Mouse (Mus musculus) lung, postnatal 0 days (tissue): ENCODE measurements at regions not wholly inside any gene's neighbourhood (a gene's known extent, or its start where the extent isn't known, plus 50 kb on each side); places are given as distances from the start of the nearest gene placed in this dataset.

Experiments used
- ATAC-seq: fragments of 200-750 bp; cut with Nextera tagmentation; 2 replicates; pipeline ENCODE4 v1.8.0; 2017; ENCODE audit warnings: moderate library complexity
- DNase-seq: peaks from one replicate; pipeline ENCODE4 v3.0.0-alpha.2; 2016; ENCODE audit warnings: low spot score
- H3K27ac ChIP-seq: fragments of 300-500 bp; sonication (generic); 2 replicates; pipeline ENCODE4 v1.5.1; 2014; ENCODE audit warnings: antibody characterized with exemption, mild to moderate bottlenecking, low read length, mixed read lengths
- H3K27me3 ChIP-seq: fragments of 300-500 bp; sonication (generic); replicated peaks from 2 replicates; pipeline ENCODE4 v1.6.1; 2014; ENCODE audit warnings: low read length, mixed read lengths; ENCODE audit not compliant: insufficient read depth
- H3K36me3 ChIP-seq: fragments of 300-500 bp; sonication (generic); 2 replicates; pipeline ENCODE4 v1.6.1; 2014; ENCODE audit warnings: low read length, mixed read lengths; ENCODE audit not compliant: insufficient read depth
- H3K4me1 ChIP-seq: fragments of 300-500 bp; sonication (generic); 2 replicates; pipeline ENCODE4 v1.6.1; 2014; ENCODE audit warnings: antibody characterized with exemption, low read depth, low read length, mixed read lengths; ENCODE audit not compliant: insufficient read depth
- H3K4me2 ChIP-seq: fragments of 300-500 bp; sonication (generic); replicated peaks from 2 replicates; pipeline ENCODE4 v1.6.1; 2014; ENCODE audit warnings: low read depth, mild to moderate bottlenecking, low read length, moderate library complexity, mixed read lengths
- H3K4me3 ChIP-seq: fragments of 300-500 bp; sonication (generic); 2 replicates; pipeline ENCODE4 v1.5.1; 2014; ENCODE audit warnings: low read depth, low read length
- H3K9ac ChIP-seq: fragments of 300-500 bp; sonication (generic); replicated peaks from 2 replicates; pipeline ENCODE4 v1.6.1; 2014; ENCODE audit warnings: low read depth, mild to moderate bottlenecking
- H3K9me3 ChIP-seq: fragments of 300-500 bp; sonication (generic); 2 replicates; pipeline ENCODE4 v1.6.1; 2016; ENCODE audit warnings: low read length, mixed read lengths
- CTCF ChIP-seq: IDR thresholded peaks from 2 replicates; pipeline ENCODE4 v1.5.1; 2016; ENCODE audit warnings: antibody characterized with exemption, mild to moderate bottlenecking
- EP300 ChIP-seq: IDR thresholded peaks from 2 replicates; pipeline ENCODE4 v1.6.1; 2016; ENCODE audit warnings: antibody characterized with exemption, mild to moderate bottlenecking, control low read depth
- WGBS: fragments of 180-500 bp; shearing (Covaris S2); extraction: QIAGEN DNeasy Blood & Tissue Kit; methylation state at CpG from one replicate; pipeline ENCODE4 v1.1.7; 2014; 5-methylcytosine and 5-hydroxymethylcytosine counted together

GRCm38 (mm10) chr15:63442146-63442780 lies 402.7 kb downstream of the Gsdmc2 start:
- H3K9me3 ChIP-seq, result no peaks in the 10 kb centered on the region
- H3K36me3 ChIP-seq, result no peaks in the 10 kb centered on the region
- ATAC-seq, result no peak
- no peak overlapping the region for H3K27ac ChIP-seq
- no peak for TF ChIP-seq CTCF
- TF ChIP-seq EP300, result no peak
- H3K4me3 ChIP-seq, result no peak overlapping the region
- H3K27me3 ChIP-seq, result no peaks in the 10 kb centered on the region
- H3K4me1 ChIP-seq, result no peaks in the 10 kb centered on the region
- H3K4me2 ChIP-seq, result no peak overlapping the region
- DNase-seq, result no peak
- WGBS, result 63% methylated on average over 6 of the region's 6 CpGs
- H3K9ac ChIP-seq, result no peak overlapping the region

- Histone ChIP-seq H3K9me3 (no peaks in the 10 kb centered on the region), H3K27ac (no peak overlapping the region), H3K4me2 (no peak overlapping the region), H3K36me3 (no peaks in the 10 kb centered on the region), H3K27me3 (no peaks in the 10 kb centered on the region), H3K4me3 (no peak overlapping the region), H3K9ac (no peak overlapping the region), H3K4me1 (no peaks in the 10 kb centered on the region)
- 57% methylated on average over 4 of the region's 4 CpGs for WGBS
- ATAC-seq (no peak), DNase-seq (no peak)
- TF ChIP-seq EP300, result no peak
- TF ChIP-seq CTCF, result no peak
Measured at GRCm38 (mm10) chr15:63412649-63413048, 432.3 kb downstream of the Gsdmc2 start.

DNA sequence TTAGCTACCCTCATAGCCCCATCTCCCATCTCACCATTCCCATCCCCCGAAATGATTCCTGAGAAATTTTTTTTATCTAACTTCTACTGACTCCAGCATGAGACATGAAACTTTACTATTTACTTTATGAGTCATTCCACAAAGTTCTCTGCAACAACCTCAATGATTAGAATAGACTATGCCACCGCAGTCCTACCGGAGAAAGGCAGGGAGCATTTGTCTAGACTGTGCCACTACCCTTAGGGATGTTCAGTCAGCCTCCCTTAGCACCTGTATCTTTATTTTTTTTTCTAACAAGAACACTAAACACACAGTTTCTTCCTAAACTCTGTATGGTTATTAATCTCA lies 433.2 kb downstream of the Gsdmc2 start:
- H3K36me3 ChIP-seq, result no peaks in the 10 kb centered on the region
- H3K27ac ChIP-seq, result no peak overlapping the region
- DNase-seq, result peak; percentile 14
- H3K4me1 ChIP-seq, result no peaks in the 10 kb centered on the region
- no peak for ATAC-seq
- no peak overlapping the region for H3K4me3 ChIP-seq
- no peak overlapping the region for H3K4me2 ChIP-seq
- WGBS, result 63% methylated on average over 3 of the region's 3 CpGs
- no peaks in the 10 kb centered on the region for H3K9me3 ChIP-seq
- no peaks in the 10 kb centered on the region for H3K27me3 ChIP-seq
- H3K9ac ChIP-seq, result no peak overlapping the region
- TF ChIP-seq CTCF, result no peak
- TF ChIP-seq EP300, result no peak

GRCm38 (mm10) chr15:63410994-63411770 lies 433.8 kb downstream of the Gsdmc2 start:
- no peak overlapping the region for H3K4me3 ChIP-seq
- no peak for ATAC-seq
- no peaks in the 10 kb centered on the region for H3K27me3 ChIP-seq
- TF ChIP-seq EP300 (no peak), CTCF (no peak)
- no peaks in the 10 kb centered on the region for H3K9me3 ChIP-seq
- no peaks in the 10 kb centered on the region for H3K4me1 ChIP-seq
- peak; percentile 6 for DNase-seq
- no peak overlapping the region for H3K9ac ChIP-seq
- no peaks in the 10 kb centered on the region for H3K36me3 ChIP-seq
- no peak overlapping the region for H3K4me2 ChIP-seq
- H3K27ac ChIP-seq, result no peak overlapping the region
- WGBS, result 60% methylated on average over 11 of the region's 11 CpGs

GRCm38 (mm10) chr15:63400445-63400844 lies 444.5 kb downstream of the Gsdmc2 start:
- no peak overlapping the region for H3K27ac ChIP-seq
- ATAC-seq, result no peak
- H3K9ac ChIP-seq, result no peak overlapping the region
- no peaks in the 10 kb centered on the region for H3K27me3 ChIP-seq
- WGBS, result 63% methylated on average over 3 of the region's 3 CpGs
- H3K36me3 ChIP-seq, result no peaks in the 10 kb centered on the region
- no peak overlapping the region for H3K4me2 ChIP-seq
- TF ChIP-seq CTCF (no peak), EP300 (no peak)
- no peaks in the 10 kb centered on the region for H3K9me3 ChIP-seq
- DNase-seq, result no peak
- no peak overlapping the region for H3K4me3 ChIP-seq
- H3K4me1 ChIP-seq, result no peaks in the 10 kb centered on the region

GRCm38 (mm10) chr15:63400011-63400410 lies 445.0 kb downstream of the Gsdmc2 start:
- Histone ChIP-seq H3K9ac (no peak overlapping the region), H3K36me3 (no peaks in the 10 kb centered on the region), H3K4me3 (no peak overlapping the region), H3K4me1 (no peaks in the 10 kb centered on the region), H3K9me3 (no peaks in the 10 kb centered on the region), H3K4me2 (no peak overlapping the region), H3K27ac (no peak overlapping the region), H3K27me3 (no peaks in the 10 kb centered on the region)
- DNase-seq (no peak), ATAC-seq (no peak)
- no peak for TF ChIP-seq EP300
- no peak for TF ChIP-seq CTCF
- 47% methylated on average over 1 of the region's 1 CpGs for WGBS
